Mouse (Mus musculus) heart, adult 8-10 months (tissue): ENCODE measurements around the gene Rbm45. TPM values are rescaled to one million over a fixed set of nuclear protein-coding genes. Genes with fewer than 3 reads are reported as not detected.

ENCODE experiments used
- DNase-seq: peaks from one replicate; pipeline ENCODE4 v3.0.0; 2022; ENCODE audit warnings: low spot score
- total RNA-seq, 4 experiments: library from RNA; stranded (reverse); gene quantifications; 2 replicates each; pipeline ENCODE4 v1.2.4; 2022

Gene Rbm45
- total RNA-seq: 10 to 100 TPM; 17.9 to 21.6 (median 19.2) TPM

DNA sequence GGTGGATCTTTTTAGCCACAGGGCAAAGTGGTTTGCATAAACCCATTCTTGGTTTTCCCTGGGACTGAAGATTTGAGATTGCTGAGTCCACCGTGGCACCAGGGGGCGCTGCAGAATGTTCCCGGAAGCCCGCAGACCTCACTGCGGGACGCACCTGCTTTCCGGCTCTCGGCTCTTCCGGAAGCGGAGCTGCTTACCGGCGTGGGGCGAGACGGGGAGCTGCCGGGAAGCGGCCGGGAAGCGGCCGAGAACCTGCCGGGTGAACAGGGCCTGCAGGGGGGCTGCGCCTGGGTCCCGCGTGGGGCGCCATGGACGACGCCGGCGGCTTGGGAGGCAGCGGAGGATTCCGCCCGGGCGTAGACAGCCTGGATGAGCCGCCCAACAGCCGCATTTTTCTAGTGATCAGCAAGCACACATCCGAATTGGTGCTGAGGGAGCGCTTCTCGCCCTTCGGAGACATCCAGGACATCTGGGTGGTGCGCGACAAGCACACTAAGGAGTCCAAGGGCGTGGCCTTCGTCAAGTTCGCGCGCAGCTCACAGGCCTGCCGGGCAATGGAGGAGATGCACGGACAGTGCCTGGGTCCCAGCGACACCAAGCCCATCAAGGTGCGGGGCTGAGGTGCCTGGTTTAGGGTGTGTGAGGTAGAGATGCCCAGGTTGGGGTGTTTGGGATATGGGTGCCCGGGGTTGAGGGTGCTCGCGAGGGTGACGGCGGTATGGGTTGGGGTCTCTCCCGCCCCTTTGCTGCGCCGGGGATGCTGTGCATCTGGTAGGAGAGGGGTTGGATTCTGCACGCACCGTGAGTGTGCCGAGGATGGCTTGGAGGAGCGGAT, at the start of gene Rbm45:
Gene Rbm45 (plus strand): TSS at position 164 of the 835 bp plus-strand sequence.
- peak; percentile 81 for DNase-seq

DNA sequence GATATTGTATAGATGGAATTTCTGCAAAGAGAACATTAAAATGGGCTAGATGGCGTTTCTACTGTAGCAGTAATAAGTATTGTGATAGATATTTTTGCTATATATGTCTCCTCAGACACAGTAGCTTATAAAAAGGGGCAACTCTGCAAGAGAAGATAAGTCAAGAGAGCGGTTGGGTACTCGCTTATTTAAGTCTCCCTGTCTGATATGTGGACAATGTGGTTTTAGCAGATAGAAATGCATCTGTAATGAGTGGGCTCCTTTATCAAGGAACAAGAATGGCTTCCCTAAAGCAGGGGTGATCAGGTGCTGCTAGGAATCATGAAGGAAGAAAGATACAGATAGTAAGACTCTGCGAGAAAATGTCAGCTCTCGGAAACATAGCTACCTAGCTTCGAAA, 49.4 kb upstream of the Rbm45 start:
- no peak for DNase-seq

DNA sequence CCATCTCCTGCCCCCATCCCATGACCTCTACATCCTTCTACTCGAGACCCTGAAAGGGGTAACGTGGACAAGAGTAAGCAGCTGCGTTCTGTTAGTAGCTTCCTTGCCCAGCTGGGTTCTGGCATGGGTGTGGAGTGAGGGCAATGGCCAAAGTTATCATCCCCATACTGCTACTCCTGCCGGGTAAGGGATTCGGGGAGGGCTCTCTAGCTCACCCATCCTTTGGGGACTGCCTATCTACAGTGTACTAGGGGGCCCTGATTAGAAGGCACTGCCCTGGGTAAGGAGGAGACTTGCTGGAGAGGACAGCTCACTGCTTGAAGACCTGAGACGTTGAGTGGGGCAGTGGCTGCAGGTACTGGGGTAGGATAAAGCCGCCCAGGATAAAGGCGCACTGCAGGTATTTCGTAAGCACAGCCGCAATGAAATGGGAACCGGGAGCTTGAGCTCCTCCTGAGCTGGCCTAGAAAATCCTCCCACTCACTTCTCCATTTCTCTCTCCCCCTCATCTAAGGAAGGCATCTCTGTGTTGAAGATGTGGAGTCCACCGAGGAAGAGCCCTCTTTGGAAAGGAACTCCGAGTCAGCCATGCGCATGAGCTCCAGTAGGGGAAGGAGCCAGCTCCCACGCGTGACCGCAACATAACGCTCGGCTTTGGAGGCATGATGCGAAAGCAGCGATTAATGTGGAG, 46.5 kb upstream of the Rbm45 start:
- no peak for DNase-seq

DNA sequence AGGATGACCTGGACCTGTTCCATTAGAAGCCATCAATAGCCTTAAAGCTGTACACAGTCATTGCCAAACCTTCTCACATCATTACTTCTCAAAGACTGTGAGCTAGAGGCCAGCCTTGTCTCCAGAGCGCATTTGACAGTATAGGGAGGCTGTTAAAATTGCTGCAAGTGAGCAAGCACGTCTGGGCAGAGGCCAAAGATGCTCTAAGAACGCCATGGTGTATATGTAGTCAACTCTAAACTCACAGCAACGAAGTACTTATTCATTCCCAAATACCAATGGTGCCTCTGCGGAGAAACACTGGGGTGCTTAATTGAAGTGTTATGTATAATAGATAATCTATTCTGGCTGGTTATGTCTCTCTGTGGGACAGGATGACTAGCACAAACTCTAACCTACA, 45.3 kb upstream of the Rbm45 start:
- no peak for DNase-seq

DNA sequence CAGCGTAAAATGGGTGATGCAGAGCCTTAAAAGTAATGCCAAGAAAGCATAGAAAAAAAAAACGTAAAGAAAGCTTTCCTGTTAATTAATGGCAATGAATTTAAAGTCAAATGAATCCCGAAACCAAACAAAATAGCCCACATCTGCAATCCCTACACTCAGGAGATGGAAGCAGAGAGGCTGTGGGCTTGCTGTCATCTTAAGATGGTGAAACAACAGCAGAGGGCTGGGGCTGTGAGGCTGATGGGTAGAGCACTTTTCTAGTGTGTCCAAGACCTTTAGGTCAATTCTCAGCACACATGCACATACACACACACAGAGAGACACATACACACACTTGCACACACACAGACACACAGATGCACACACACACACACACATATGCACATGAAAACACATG, 43.6 kb upstream of the Rbm45 start:
- no peak for DNase-seq

DNA sequence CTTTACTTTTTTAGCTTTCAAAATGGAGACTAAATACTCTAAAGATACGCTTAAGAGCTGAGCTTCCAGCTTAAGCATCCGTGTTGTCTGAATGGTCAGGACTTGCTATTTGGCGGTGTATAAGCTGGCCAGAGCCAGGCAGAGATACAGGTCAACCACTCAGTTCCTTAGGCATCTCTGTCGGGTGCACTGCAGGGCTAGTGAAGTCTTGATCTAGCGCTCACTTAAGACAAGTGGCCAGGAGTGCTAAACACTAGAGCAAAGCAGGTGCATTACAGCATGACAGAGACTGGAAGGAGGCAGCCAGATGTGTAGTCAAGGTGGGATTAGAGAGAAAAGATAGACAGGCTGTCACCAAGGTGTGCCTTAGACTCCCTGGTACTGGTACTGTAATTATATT, 39.7 kb upstream of the Rbm45 start:
- no peak for DNase-seq

DNA sequence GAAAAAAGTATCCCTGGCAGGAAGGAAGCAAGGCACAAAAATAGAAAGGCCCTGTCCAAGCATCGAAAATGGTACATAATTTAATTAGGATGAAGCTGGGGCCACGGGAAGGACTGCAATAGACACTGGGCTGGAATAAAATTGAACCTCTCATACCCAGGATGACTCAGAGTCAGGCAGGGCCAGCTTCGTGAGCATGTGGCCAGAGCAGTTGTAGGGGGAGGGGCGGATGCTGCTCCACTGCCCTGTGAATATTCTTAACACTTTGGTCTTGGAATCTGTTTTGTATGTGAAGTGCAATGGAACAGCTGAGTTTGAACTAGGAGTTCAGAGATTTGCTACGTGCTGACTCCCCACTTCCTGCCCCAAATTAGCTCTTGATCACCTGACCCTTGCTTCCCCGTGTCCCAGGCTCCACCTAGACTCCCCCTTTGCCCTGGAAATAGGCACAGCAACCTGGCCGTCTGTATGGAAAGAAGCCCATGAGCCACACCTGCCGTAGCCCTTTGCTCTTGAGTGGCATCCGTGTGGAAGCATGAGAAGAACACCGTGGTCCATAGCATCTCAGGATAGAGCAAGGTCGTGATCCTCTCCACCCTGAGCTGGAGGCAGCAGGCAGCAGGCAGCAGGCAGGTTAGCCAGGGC, 37.5 kb upstream of the Rbm45 start:
- DNase-seq: no peak

DNA sequence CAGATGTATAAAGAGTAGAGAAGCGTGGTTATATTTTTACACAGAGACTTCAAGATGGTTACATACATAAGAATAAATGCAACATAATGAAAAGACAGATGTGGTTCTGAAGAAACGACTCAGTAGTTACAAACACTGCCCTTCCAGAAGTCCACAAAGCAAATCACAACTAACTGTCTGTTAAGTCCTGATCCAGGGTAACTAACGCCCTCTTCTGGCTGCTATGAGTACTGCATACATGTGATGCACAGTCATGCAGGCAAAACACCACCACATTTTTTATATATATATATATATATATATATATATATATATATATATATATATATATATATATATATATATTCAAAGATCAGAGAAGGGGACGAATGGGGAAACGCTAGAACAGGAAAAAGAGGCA, 35.2 kb upstream of the Rbm45 start:
- DNase-seq: no peak

DNA sequence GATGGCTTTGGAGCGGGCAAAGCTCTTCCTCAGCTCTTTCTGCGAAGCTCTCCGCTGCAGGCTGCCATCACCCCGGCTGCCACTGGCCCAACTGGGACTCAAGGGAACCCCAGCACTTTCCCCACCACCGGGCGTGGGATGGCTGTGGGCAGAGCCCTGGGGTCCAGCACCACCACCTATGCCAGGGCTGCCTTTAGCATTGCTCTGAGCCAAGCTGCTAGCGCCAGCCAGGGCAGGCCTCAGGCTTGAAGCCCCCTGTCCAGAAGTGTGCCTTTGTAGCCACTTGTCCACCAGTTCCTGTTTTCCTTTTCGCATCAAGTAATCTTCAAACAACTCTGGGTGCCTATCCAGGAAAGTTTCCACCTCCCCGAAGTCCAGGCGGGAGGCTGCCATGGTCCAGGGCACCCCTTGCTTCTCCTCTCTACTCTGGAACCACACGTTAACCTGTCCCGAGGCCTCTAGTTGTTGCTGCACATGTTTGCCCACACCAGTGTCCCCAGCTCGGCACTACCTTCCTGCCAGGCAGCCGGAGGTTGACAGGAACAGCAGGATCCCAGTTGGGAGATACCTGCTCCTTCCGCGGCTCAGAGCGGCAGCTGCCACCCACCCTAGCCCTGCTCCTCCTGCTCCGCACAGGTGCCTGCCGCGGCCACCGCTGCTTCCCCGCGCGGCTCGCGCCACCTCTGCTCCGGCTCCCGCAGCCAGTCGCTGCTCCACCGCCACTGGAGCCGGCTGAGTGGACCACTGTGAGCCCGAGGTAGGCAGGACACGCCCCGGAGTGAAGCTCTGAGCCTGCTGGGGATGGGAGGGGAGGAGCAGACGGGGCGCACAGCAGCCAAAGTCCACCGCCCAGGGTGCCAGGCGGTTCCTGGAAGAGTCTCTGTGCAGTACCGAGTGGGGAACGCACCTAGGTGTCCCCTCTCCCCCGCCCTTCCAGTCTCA, 31.3 kb upstream of the Rbm45 start, which contains the start of gene Pde11a:
Gene Pde11a (minus strand): TSS at position 560 of the 942 bp plus-strand sequence.
- no peak for DNase-seq

DNA sequence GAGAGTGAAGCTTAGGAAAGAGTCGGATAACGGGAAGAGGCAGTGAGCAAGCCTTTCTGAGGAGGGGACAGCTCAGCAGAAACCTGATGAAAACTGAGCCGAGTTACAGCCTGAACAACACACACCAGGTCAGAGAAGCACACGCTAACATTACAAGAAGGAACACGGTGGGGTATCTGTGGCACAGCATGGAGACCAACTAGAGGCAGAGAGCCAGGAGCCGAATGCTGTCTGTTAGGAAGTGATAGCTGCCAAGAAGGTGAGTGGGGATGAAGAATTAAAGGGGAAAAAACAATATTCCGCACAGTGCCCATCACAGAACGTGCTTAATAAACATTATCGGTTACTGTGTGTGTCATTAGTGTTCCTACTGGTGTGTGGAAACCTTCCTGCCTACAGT, 27.6 kb upstream of the Rbm45 start:
- DNase-seq: no peak

DNA sequence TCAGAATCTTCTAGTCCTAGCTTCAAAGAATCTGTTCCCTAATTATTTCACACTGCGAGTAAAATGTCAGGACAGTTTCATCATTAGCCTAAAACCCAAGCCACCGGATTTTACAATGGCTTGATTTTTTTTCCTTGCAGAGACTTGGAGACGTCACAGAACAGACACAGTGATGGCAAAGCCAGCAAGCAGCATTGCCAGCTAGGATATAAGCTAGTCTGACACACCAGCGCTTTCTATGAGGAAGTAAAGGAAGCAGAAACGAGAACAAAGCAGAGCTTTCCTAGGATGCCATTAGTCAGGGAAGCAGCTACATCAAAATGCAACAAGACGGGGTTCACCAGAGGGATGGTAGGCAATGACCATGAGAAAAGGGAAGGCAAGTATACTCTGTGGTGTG, 21.9 kb upstream of the Rbm45 start:
- no peak for DNase-seq

DNA sequence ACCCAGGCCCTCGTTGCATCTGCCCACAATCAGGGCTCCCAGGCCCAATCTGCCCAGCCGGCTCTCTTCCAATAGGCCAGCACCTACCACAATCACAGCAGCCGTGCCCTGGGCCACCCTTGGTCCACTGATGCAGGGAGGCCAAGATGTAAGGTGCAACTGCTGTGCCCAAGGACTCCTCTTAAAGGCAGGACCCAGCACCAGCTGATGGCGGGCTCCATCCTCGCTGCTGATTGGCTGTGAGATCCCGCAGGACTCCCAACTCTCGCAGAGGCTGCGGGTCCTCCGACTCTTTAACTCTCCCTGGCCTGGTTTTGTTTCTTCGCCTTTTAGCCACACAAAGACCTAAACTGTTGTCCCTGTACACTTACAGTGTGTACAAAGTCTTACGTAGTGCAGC, 9.6 kb upstream of the Rbm45 start, which contains the start of gene Cyct:
Gene Cyct (minus strand): TSS at position 225 of the 400 bp plus-strand sequence.
- no peak for DNase-seq

DNA sequence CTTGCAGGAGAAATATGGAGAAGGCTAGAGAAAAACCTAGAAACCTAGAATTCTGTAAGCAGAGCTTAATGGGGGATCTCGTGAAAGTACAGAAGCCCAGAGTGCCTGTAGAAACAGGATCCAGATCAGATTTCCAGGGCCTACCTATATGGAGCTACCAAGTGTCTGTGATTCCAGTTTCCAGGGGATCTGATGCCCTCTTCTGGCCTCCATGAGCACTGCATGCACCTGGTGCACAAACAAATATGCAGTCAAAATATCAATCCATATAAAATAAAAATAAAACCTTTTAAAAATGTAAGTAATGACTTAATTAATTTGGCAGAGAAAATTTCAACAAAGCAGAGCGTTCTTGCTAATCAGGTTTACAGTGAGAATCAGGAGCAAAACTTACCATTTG, 7.7 kb upstream of the Rbm45 start:
- DNase-seq: no peak

DNA sequence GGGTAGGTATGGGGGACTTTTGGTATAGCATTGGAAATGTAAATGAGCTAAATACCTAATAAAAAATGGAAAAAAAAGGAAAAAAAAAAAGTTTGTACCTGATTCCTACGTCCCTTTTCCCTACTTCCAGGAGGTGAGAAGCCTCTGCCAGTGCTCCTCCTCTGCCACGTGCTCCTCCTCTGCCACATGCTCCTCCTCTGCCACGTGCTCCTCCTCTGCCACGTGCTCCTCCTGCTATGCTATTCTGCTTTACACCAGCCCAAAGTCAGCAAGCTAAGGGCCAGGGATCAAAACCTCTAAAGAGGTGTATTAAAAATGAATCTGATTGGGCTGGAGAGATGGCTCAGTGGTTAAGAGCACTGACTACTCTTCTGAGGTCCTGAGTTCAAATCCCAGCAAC, 4.0 kb upstream of the Rbm45 start:
- DNase-seq: no peak

DNA sequence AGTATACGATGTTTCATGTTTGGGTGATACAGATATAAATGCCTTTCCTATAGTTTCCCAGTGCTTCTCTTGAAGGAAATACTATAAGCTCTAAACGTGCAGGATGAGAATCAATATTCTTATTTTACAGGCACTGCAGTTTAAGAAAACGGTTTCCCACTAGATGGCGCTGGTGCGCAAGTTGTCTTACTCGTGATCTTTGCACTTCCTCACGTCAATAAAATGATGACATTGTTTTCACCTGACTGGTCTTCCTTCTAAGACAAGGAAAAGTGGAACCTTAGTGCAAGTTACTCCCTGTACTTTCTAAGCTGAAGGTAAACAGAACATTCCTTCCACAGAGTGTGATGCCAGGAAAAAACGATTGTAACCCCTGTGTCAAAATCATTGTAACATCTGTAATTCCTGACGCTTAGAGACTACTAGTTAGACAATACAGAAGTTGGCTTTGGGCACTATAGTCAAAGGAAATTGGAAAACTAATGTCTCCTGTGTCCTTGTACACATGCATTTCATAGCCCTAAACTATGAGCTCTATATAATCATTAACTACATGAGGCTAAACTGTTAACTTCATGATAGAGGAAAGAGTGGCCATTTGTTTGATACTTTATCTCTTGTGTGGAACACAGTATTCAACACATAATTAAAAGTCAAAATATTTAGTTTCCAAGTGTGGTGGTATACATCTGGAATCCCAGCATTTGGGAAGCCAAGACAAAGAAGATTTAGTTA, 2.4 kb upstream of the Rbm45 start:
- peak; percentile 74 for DNase-seq

DNA sequence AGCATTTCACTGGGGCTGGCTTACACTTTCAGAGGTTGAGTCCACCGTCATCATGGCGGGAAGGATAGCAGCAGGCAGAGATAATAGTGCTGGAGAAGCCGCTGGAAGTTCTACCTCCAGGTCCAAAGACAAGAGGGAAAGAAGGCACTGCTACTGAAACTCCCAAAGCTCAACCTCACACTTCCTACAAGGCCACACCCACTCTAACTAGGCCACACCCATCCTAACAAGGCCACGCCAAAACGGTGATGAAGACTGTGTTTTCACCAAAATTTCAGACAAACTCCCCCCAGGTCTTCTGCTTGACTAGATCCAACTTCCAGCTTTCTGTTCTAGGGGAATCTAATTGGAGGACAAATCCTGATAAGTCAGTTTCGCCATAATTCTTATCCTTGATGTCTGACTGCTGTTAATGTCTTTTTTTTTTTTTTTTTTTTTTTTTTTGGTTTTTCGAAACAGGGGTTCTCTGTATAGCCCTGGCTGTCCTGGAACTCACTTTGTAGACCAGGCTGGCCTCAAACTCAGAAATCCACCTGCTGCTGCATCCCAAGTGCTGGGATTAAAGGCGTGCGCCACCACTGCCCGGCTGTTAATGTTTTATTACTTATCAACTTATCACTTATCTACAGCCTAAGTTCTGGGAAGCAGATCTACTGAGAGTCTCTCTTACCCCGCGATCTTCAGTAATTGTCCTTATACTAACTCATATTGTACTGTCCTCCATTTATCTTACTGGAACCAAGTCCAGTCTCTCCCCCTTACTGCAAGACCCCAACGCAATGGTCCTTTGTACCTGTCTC, 723 bp upstream of the Rbm45 start:
- no peak for DNase-seq

DNA sequence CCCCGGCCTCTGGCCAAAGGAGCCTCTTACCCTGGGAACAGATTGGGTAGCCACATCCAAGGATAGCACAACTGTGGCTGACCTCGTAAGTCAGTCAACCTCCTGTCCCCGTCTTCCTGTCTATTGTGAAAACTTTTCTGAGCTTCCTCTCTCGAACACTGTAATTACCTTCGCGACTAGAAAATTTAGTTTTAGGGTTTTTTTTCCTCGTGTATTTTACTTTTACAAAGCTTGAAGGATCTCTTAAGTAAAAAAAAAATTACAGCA, 805 bp downstream of the Rbm45 start:
- no peak for DNase-seq

DNA sequence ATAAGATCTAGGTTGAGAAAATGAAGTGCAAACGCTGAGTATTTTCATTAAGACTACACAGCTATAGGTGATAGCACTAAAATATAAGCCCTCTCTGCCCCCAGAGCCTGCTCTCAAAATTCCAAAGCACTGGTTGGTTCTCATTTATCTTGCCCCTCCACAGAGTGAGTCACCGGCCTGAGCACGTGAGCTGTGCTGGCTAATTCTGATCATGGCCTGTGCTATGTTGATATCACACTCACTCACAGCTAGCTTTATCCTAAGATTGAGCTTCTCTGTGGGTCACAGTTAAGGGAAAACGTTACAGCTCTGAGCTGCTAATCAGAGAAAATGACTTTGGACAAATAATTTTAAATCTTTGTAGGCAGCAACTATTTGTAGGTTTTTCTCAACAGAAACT, 2.5 kb downstream of the Rbm45 start:
- peak; percentile 19 for DNase-seq

DNA sequence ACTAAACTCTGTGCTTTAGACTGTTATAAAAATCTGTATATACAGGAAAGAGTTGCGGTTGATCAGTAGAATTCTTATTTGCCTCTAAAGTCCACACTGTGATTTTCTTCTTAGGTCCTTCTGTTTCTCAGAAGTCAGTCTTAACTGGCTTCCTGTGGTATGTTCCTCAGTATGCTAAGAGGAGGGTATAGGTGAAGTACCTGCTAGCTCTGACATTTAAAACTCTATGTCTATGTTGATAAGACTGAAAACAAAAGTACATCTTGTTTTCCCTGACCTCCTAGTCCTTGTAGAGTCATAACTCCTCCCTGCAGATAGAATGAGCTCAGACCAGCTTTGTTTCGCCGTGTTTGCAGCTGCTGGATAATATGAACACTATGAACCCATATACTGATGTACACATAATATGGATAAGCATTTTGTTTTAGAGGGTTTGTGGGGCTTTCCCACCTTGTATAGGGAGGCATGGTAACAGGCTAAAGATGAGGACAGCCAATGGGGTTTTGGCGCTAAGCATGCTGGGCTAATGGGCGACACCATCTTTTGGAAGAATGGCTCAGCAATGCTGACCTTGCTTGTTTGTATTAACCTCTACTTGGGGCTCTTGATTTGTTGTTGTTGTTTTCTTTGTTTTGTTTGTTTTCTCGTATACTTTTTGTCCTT, 4.9 kb downstream of the Rbm45 start:
- DNase-seq: no peak

DNA sequence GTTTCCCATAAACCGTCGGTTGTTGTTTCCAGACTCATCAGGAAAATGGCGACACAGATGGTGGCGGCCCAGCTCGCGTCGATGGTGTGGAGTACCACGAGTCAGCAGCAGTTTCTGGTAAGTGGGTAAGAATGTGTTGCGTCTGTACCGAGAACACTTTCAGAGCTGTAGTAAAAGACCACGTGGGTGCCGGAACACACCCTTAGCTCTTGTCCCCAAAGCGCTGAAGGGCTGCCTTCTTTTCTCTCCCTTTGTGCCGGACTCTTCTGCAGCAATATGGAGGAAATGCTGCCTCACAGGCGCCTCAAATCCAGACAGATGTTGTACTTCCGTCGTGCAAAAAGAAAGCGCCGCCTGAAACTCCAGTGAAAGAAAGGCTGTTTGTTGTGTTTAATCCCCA, 8.9 kb downstream of the Rbm45 start:
- DNase-seq: no peak
